Mouse (Mus musculus): ENCODE measurements around the gene Myo6.

The Myo6 gene

GRCm38 (mm10) chr9:80237184-80237799 is 72.5 kb downstream of the Myo6 start:
- no peak for DNase-seq (ENCODE audit: low spot score)

- DNase-seq (ENCODE audit: low spot score), result no peak
Measured at GRCm38 (mm10) chr9:80241719-80242118, 76.9 kb downstream of the Myo6 start.

GRCm38 (mm10) chr9:80252146-80252545 is 87.3 kb downstream of the Myo6 start:
- no peak for DNase-seq (ENCODE audit: low spot score)

GRCm38 (mm10) chr9:80253241-80253640 is 88.4 kb downstream of the Myo6 start:
- DNase-seq (ENCODE audit: low spot score), result no peak

GRCm38 (mm10) chr9:80256561-80256960 is 91.7 kb downstream of the Myo6 start:
- no peak for DNase-seq (ENCODE audit: low spot score)

GRCm38 (mm10) chr9:80258396-80258795 is 93.6 kb downstream of the Myo6 start:
- DNase-seq (ENCODE audit: low spot score), result no peak

GRCm38 (mm10) chr9:80260905-80261304 is 96.1 kb downstream of the Myo6 start:
- no peak for DNase-seq (ENCODE audit: low spot score)

GRCm38 (mm10) chr9:80262367-80263026 is 97.7 kb downstream of the Myo6 start:
- no peak for DNase-seq (ENCODE audit: low spot score)

- no peak for DNase-seq (ENCODE audit: low spot score)
Measured at GRCm38 (mm10) chr9:80266086-80266485, 101.3 kb downstream of the Myo6 start.

GRCm38 (mm10) chr9:80266507-80266906 is 101.7 kb downstream of the Myo6 start:
- no peak for DNase-seq (ENCODE audit: low spot score)

- no peak for DNase-seq (ENCODE audit: low spot score)
Measured at GRCm38 (mm10) chr9:80269596-80269995, 104.8 kb downstream of the Myo6 start.

- DNase-seq (ENCODE audit: low spot score), result no peak
Measured at GRCm38 (mm10) chr9:80272951-80273350, 108.1 kb downstream of the Myo6 start.

- DNase-seq (ENCODE audit: low spot score), result no peak
Measured at GRCm38 (mm10) chr9:80275053-80275771, 110.4 kb downstream of the Myo6 start.

- DNase-seq (ENCODE audit: low spot score), result no peak
Measured at GRCm38 (mm10) chr9:80275772-80276134, 110.9 kb downstream of the Myo6 start.

GRCm38 (mm10) chr9:80277157-80277556 is 112.3 kb downstream of the Myo6 start:
- no peak for DNase-seq (ENCODE audit: low spot score)

GRCm38 (mm10) chr9:80277770-80278169 is 112.9 kb downstream of the Myo6 start:
- DNase-seq (ENCODE audit: low spot score), result no peak

- no peak for DNase-seq (ENCODE audit: low spot score)
Measured at GRCm38 (mm10) chr9:80280724-80281123, 115.9 kb downstream of the Myo6 start.

- DNase-seq (ENCODE audit: low spot score), result no peak
Measured at GRCm38 (mm10) chr9:80282426-80282825, 117.6 kb downstream of the Myo6 start.

GRCm38 (mm10) chr9:80284539-80285174 is 119.8 kb downstream of the Myo6 start:
- DNase-seq (ENCODE audit: low spot score), result no peak

GRCm38 (mm10) chr9:80286845-80287244 is 122.0 kb downstream of the Myo6 start:
- no peak for DNase-seq (ENCODE audit: low spot score)

- no peak for DNase-seq (ENCODE audit: low spot score)
Measured at GRCm38 (mm10) chr9:80293056-80293584, 128.3 kb downstream of the Myo6 start.

- DNase-seq (ENCODE audit: low spot score), result no peak
Measured at GRCm38 (mm10) chr9:80296086-80296485, 131.3 kb downstream of the Myo6 start.

- no peak for DNase-seq (ENCODE audit: low spot score)
Measured at GRCm38 (mm10) chr9:80299031-80299430, 134.2 kb downstream of the Myo6 start.

Measured in testis, postnatal 14 days (tissue).